Mouse (Mus musculus): Measurements from ENCODE around the gene Map1lc3b. TPM values are rescaled to one million over a fixed set of nuclear protein-coding genes. Genes with fewer than 3 reads are reported as not detected.

Map1lc3b gene
- polyA plus RNA-seq, 1 experiment: 101 TPM

DNA sequence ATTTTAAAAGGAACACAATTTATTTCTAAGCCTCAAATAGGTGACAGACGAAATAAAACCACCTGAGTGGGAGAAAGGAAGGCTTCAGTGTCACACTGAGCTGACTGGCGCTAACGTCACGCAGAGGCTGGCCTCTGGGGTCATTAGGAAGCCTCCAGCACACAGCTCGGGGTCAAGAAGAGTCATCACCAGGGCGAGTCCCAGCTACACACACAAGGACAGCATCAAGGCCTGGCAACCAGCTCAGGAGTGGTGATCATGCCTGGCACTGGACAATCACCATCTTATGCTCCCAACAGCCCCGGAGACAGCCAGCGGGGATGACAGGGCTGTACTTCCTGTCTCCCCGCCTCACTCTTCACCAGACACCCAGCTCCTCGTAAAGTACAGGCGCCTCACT is 32.4 kb upstream of the Map1lc3b start:
- H3K79me2 ChIP-seq (ENCODE audit: control insufficient read depth, insufficient read depth): no peaks in the 10 kb centered on the region
- TF ChIP-seq USF1 (IDR thresholded peaks at IDR 0.05; ENCODE audit: low read depth) (no peak), MAX (IDR thresholded peaks at IDR 0.05) (no peak), CTCF (IDR thresholded peaks at IDR 0.05; ENCODE audit: control insufficient read depth, insufficient read depth, insufficient read length) (no peak), MYOD1 (IDR thresholded peaks at IDR 0.05; ENCODE audit: control insufficient read depth, insufficient read length, low read depth) (no peak), CEBPB (IDR thresholded peaks at IDR 0.05; ENCODE audit: low read depth) (no peak), FOSL1 (IDR thresholded peaks at IDR 0.05; ENCODE audit: insufficient read depth, low read length, poor library complexity, severe bottlenecking) (no peak), MYOG (IDR thresholded peaks at IDR 0.05; ENCODE audit: control insufficient read depth, extremely low read depth, insufficient read length) (no peak)
- H3K4me3 ChIP-seq (ENCODE audit: insufficient read depth, poor library complexity, severe bottlenecking): no peak overlapping the region
- no peaks in the 10 kb centered on the region for H3K36me3 ChIP-seq (ENCODE audit: control insufficient read depth, insufficient read depth)
- H3K79me3 ChIP-seq (ENCODE audit: low read depth): no peaks in the 10 kb centered on the region
- H3K27me3 ChIP-seq (ENCODE audit: control insufficient read depth, insufficient read depth, insufficient read length): no peaks in the 10 kb centered on the region
- H3ac ChIP-seq (ENCODE audit: control insufficient read depth, insufficient read length, low read depth): no peak overlapping the region

DNA sequence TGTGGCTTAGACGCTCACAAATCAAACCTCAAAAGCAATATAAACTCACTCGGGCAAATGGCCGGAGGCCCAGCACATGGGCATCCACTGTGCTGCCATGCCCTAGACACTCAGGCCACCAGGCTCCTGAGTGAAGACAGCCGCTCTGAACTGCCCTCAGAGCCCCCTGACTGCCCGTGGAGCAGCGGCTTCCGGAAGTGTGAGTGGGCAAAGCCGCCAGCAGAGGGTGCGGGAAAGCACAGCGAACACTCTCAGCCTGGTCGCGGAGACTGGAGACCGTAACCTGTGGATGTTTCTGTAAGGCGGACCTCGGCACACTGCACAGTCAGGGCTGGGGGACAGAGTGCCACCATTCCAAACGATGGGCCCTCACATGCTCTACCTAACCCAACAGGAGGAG is 31.6 kb upstream of the Map1lc3b start:
- no peaks in the 10 kb centered on the region for H3K36me3 ChIP-seq (ENCODE audit: control insufficient read depth, insufficient read depth)
- TF ChIP-seq USF1 (IDR thresholded peaks at IDR 0.05; ENCODE audit: low read depth) (no peak), MYOD1 (IDR thresholded peaks at IDR 0.05; ENCODE audit: control insufficient read depth, insufficient read length, low read depth) (no peak), CTCF (IDR thresholded peaks at IDR 0.05; ENCODE audit: control insufficient read depth, insufficient read depth, insufficient read length) (no peak), CEBPB (IDR thresholded peaks at IDR 0.05; ENCODE audit: low read depth) (no peak), MAX (IDR thresholded peaks at IDR 0.05) (no peak), MYOG (IDR thresholded peaks at IDR 0.05; ENCODE audit: control insufficient read depth, extremely low read depth, insufficient read length) (no peak), FOSL1 (IDR thresholded peaks at IDR 0.05; ENCODE audit: insufficient read depth, low read length, poor library complexity, severe bottlenecking) (no peak)

DNA sequence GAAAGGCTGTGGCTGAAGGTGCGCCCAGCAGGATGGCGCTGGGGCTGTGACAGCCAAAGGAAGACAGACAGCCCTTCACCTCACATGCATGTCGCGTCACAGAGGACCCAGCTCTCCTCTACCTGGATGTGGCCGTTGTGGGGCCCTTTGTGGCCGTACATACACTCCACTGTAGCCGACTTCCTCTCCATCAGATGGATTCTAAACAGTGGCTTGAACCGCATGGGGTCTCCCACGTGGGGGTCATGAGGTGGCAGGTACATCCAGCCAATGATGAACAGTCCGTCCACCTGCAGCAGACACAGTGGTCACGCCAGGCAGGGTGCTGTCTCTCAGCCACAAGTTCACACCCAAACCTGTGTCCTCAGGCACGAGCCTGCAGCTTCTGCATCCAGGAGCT is 30.4 kb upstream of the Map1lc3b start:
- Histone ChIP-seq H3K27me3 (ENCODE audit: control insufficient read depth, insufficient read depth, insufficient read length) (no peaks in the 10 kb centered on the region), H3K4me3 (ENCODE audit: insufficient read depth, poor library complexity, severe bottlenecking) (no peak overlapping the region), H3ac (ENCODE audit: control insufficient read depth, insufficient read length, low read depth) (no peak overlapping the region), H3K79me2 (ENCODE audit: control insufficient read depth, insufficient read depth) (no peaks in the 10 kb centered on the region), H3K79me3 (ENCODE audit: low read depth) (no peaks in the 10 kb centered on the region), H3K36me3 (ENCODE audit: control insufficient read depth, insufficient read depth) (no peaks in the 10 kb centered on the region)
- TF ChIP-seq MAX (IDR thresholded peaks at IDR 0.05) (no peak), MYOD1 (IDR thresholded peaks at IDR 0.05; ENCODE audit: control insufficient read depth, insufficient read length, low read depth) (no peak), MYOG (IDR thresholded peaks at IDR 0.05; ENCODE audit: control insufficient read depth, extremely low read depth, insufficient read length) (no peak), CTCF (IDR thresholded peaks at IDR 0.05; ENCODE audit: control insufficient read depth, insufficient read depth, insufficient read length) (no peak)

More for the DNA sequence above, 31.6 kb upstream of the Map1lc3b start:
- Histone ChIP-seq H3K4me3 (ENCODE audit: insufficient read depth, poor library complexity, severe bottlenecking) (no peak overlapping the region), H3K27me3 (ENCODE audit: control insufficient read depth, insufficient read depth, insufficient read length) (no peaks in the 10 kb centered on the region), H3K79me2 (ENCODE audit: control insufficient read depth, insufficient read depth) (no peaks in the 10 kb centered on the region), H3ac (ENCODE audit: control insufficient read depth, insufficient read length, low read depth) (no peak overlapping the region), H3K79me3 (ENCODE audit: low read depth) (no peaks in the 10 kb centered on the region)

- no peaks in the 10 kb centered on the region for H3K36me3 ChIP-seq (ENCODE audit: control insufficient read depth, insufficient read depth)
- no peak overlapping the region for H3K4me3 ChIP-seq (ENCODE audit: insufficient read depth, poor library complexity, severe bottlenecking)
- no peak for TF ChIP-seq USF1 (IDR thresholded peaks at IDR 0.05; ENCODE audit: low read depth)
- TF ChIP-seq MYOD1 (IDR thresholded peaks at IDR 0.05; ENCODE audit: control insufficient read depth, insufficient read length, low read depth): no peak
- TF ChIP-seq CTCF (IDR thresholded peaks at IDR 0.05; ENCODE audit: control insufficient read depth, insufficient read depth, insufficient read length): no peak
- no peak for TF ChIP-seq MYOG (IDR thresholded peaks at IDR 0.05; ENCODE audit: control insufficient read depth, extremely low read depth, insufficient read length)
- TF ChIP-seq CEBPB (IDR thresholded peaks at IDR 0.05; ENCODE audit: low read depth): no peak
- TF ChIP-seq MAX (IDR thresholded peaks at IDR 0.05): no peak
- no peak for TF ChIP-seq FOSL1 (IDR thresholded peaks at IDR 0.05; ENCODE audit: insufficient read depth, low read length, poor library complexity, severe bottlenecking)
These were observed 29.6 kb upstream of the Map1lc3b start for GRCm38 (mm10) chr8:121560432-121561100.

GRCm38 (mm10) chr8:121561636-121562345 is 28.4 kb upstream of the Map1lc3b start:
- no peaks in the 10 kb centered on the region for H3K36me3 ChIP-seq (ENCODE audit: control insufficient read depth, insufficient read depth)
- H3K79me2 ChIP-seq (ENCODE audit: control insufficient read depth, insufficient read depth): no peaks in the 10 kb centered on the region
- H3K79me3 ChIP-seq (ENCODE audit: low read depth): no peaks in the 10 kb centered on the region
- TF ChIP-seq CEBPB (IDR thresholded peaks at IDR 0.05; ENCODE audit: low read depth) (no peak), CTCF (IDR thresholded peaks at IDR 0.05; ENCODE audit: control insufficient read depth, insufficient read depth, insufficient read length) (no peak), FOSL1 (IDR thresholded peaks at IDR 0.05; ENCODE audit: insufficient read depth, low read length, poor library complexity, severe bottlenecking) (no peak), MYOD1 (IDR thresholded peaks at IDR 0.05; ENCODE audit: control insufficient read depth, insufficient read length, low read depth) (no peak), MAX (IDR thresholded peaks at IDR 0.05) (no peak)
- H3ac ChIP-seq (ENCODE audit: control insufficient read depth, insufficient read length, low read depth): no peak overlapping the region
- no peak overlapping the region for H3K4me3 ChIP-seq (ENCODE audit: insufficient read depth, poor library complexity, severe bottlenecking)
- H3K27me3 ChIP-seq (ENCODE audit: control insufficient read depth, insufficient read depth, insufficient read length): no peaks in the 10 kb centered on the region

More at GRCm38 (mm10) chr8:121560432-121561100, 29.6 kb upstream of the Map1lc3b start:
- Histone ChIP-seq H3ac (ENCODE audit: control insufficient read depth, insufficient read length, low read depth) (no peak overlapping the region), H3K79me2 (ENCODE audit: control insufficient read depth, insufficient read depth) (no peaks in the 10 kb centered on the region), H3K27me3 (ENCODE audit: control insufficient read depth, insufficient read depth, insufficient read length) (no peaks in the 10 kb centered on the region), H3K79me3 (ENCODE audit: low read depth) (no peaks in the 10 kb centered on the region)

Data from C2C12 (cell line).